Mouse (Mus musculus) midbrain, postnatal 0 days (tissue): ENCODE measurements around the gene Ikzf3. TPM values are rescaled to one million over a fixed set of nuclear protein-coding genes. Genes with fewer than 3 reads are reported as not detected.

ENCODE experiments used
- ATAC-seq: fragments of 200-750 bp; cut with Nextera tagmentation; 2 replicates; pipeline ENCODE4 v1.8.0; 2017; ENCODE audit warnings: moderate number of reproducible peaks, mild to moderate bottlenecking, moderate TSS enrichment, moderate library complexity; ENCODE audit not compliant: low FRiP score
- DNase-seq: peaks from one replicate; pipeline ENCODE4 v3.0.0-alpha.2; 2015; ENCODE audit warnings: low spot score
- H3K27ac ChIP-seq: fragments of 300-500 bp; sonication (generic); 2 replicates; pipeline ENCODE4 v1.5.1; 2014; ENCODE audit warnings: low read depth, mild to moderate bottlenecking, low read length, mixed read lengths
- H3K27me3 ChIP-seq: fragments of 300-500 bp; sonication (generic); 2 replicates; pipeline ENCODE4 v1.6.1; 2014; ENCODE audit warnings: low read length, control low read depth, mixed read lengths; ENCODE audit not compliant: insufficient read depth
- H3K36me3 ChIP-seq: fragments of 300-500 bp; sonication (generic); 2 replicates; pipeline ENCODE4 v1.6.1; 2014; ENCODE audit warnings: low read length, control low read depth, mixed read lengths; ENCODE audit not compliant: insufficient read depth
- H3K4me1 ChIP-seq: fragments of 300-500 bp; sonication (generic); 2 replicates; pipeline ENCODE4 v1.6.1; 2014; ENCODE audit warnings: mild to moderate bottlenecking, control low read depth, antibody characterized with exemption, low read length, mixed read lengths; ENCODE audit not compliant: insufficient read depth
- H3K4me2 ChIP-seq: fragments of 300-500 bp; sonication (generic); 2 replicates; pipeline ENCODE4 v1.6.1; 2014; ENCODE audit warnings: low read depth, mild to moderate bottlenecking, low read length, mixed read lengths; ENCODE audit not compliant: poor library complexity, severe bottlenecking
- H3K4me3 ChIP-seq: fragments of 300-500 bp; sonication (generic); 2 replicates; pipeline ENCODE4 v1.5.1; 2014; ENCODE audit warnings: low read depth, mild to moderate bottlenecking, low read length, moderate library complexity
- H3K9ac ChIP-seq: fragments of 300-500 bp; sonication (generic); replicated peaks from 2 replicates; pipeline ENCODE4 v1.6.1; 2014; ENCODE audit warnings: mild to moderate bottlenecking, low read length, moderate library complexity, mixed read lengths; ENCODE audit not compliant: poor library complexity, severe bottlenecking
- H3K9me3 ChIP-seq: fragments of 300-500 bp; sonication (generic); 2 replicates; pipeline ENCODE4 v1.6.1; 2016; ENCODE audit warnings: low read length, control low read depth
- CTCF ChIP-seq: IDR thresholded peaks from 2 replicates; pipeline ENCODE4 v1.5.1; 2016; ENCODE audit warnings: antibody characterized with exemption, mild to moderate bottlenecking
- WGBS: fragments of 180-500 bp; shearing (Covaris S2); extraction: QIAGEN DNeasy Blood & Tissue Kit; methylation state at CpG from one replicate; pipeline ENCODE4 v1.1.7; 2014; 5-methylcytosine and 5-hydroxymethylcytosine counted together
- polyA plus RNA-seq: library from polyadenylated mRNA; unstranded; fragments of >200 nt; fragmentation: Nextera tagmentation; extraction: Ambion mirVana; gene quantifications from 2 replicates; pipeline ENCODE4 v1.2.1, GENCODE M21; 2015
- total RNA-seq: library from RNA; depleted of rRNA; stranded (reverse); fragments of >200 nt; gene quantifications from 2 replicates; pipeline ENCODE4 v1.2.3, GENCODE M21; 2014

Gene Ikzf3
- total and polyA plus RNA-seq, 2 experiments from 2014 or later = 0.05 to 0.16 TPM

DNA sequence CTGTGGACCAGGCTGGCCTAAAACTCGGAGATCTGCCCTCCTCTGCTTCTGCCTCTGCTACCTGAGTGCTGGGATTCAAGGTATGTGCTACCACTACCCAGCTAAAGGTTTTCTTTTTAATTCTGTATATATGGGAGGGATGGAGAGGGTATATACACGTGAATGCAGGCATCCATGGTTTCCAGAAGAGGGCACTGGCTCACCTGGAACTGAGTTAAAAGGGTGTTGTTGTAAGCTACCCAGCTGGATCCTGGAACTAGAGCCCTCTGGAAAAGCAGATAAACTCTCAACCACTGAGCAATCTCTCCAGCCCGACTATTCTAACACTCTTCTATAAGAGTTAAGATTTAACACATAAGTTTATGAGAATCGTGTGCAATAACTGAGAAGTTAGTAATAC is 3.5 kb upstream of the Ikzf3 start:
- WGBS = 63% methylated on average over 4 of the region's 4 CpGs
- no peak for ATAC-seq
- H3K4me1 ChIP-seq = no peaks in the 10 kb centered on the region; the same call in 1 of the 2 replicates

GRCm38 (mm10) chr11:98547308-98547693 is 1.5 kb upstream of the Ikzf3 start:
- H3K4me1 ChIP-seq = no peaks in the 10 kb centered on the region; the same call in 1 of the 2 replicates
- no peak overlapping the region for H3K4me2 ChIP-seq
- WGBS = 61% methylated on average over 3 of the region's 3 CpGs
- no peak for ATAC-seq
- H3K36me3 ChIP-seq = no peaks in the 10 kb centered on the region
- no peak overlapping the region for H3K4me3 ChIP-seq
- no peak overlapping the region for H3K9ac ChIP-seq
- H3K27ac ChIP-seq = no peak overlapping the region
- no peak for TF ChIP-seq CTCF
- no peaks in the 10 kb centered on the region for H3K9me3 ChIP-seq
- no peak for DNase-seq
- peaks cover 49% of the 10 kb centered on the region for H3K27me3 ChIP-seq

More for the DNA sequence above, 3.5 kb upstream of the Ikzf3 start:
- Histone ChIP-seq H3K27me3 (peaks cover 40% of the 10 kb centered on the region), H3K36me3 (no peaks in the 10 kb centered on the region), H3K27ac (no peak overlapping the region), H3K4me3 (no peak overlapping the region), H3K4me2 (no peak overlapping the region), H3K9ac (no peak overlapping the region), H3K9me3 (no peaks in the 10 kb centered on the region)
- 0 out of 2 replicates have a peak, but pooled peaks have one; percentile 5 for TF ChIP-seq CTCF
- DNase-seq = no peak

GRCm38 (mm10) chr11:98546529-98547307 is 887 bp upstream of the Ikzf3 start:
- TF ChIP-seq CTCF = no peak
- Histone ChIP-seq H3K4me1 (no peaks in the 10 kb centered on the region; the same call in 1 of the 2 replicates), H3K27me3 (peaks cover 52% of the 10 kb centered on the region), H3K9ac (no peak overlapping the region), H3K4me3 (no peak overlapping the region), H3K9me3 (no peaks in the 10 kb centered on the region), H3K36me3 (no peaks in the 10 kb centered on the region), H3K4me2 (no peak overlapping the region), H3K27ac (no peak overlapping the region)
- no peak for DNase-seq
- ATAC-seq = no peak
- 47% methylated on average over 12 of the region's 12 CpGs for WGBS

DNA sequence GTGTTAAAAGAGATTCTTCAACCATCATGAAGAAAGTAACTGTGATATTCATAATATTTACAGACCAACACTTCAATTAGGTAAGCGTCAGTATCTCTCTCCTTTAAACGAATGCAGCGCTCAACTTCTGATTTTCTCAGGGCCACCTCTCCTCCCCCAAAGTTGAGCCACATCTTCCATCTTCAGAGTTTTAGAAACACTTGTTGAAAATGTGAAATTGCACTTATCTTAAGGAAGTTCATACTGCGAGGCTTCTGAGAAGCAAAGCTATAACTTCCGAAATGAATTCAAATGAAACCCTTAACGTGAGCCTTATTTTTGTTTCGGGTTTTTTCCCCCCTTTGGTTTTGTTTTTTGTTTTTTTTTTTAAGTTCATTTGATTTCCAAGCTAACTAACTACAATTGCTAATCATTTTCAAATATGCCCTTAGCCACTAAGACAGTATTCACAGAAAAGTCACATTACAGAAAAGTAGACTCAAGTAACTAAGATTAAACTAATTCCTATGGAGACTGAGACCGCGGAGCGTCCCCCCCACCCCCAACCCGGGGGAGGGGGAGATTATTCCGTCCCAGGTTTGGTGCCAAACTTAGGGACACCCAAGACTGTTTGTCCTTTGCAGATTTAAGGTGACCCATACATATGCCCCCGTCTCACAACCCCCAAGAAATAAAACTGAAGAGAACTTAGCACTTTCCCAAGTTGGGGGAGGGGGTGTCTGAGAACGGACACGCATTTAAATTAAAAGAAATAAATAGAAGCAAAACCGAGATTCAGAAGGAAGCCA is 747 bp downstream of the Ikzf3 start:
- no peak for TF ChIP-seq CTCF
- 0 out of 2 replicates have a peak, but pooled peaks cover 3% of the 10 kb centered on the region for H3K9me3 ChIP-seq
- H3K36me3 ChIP-seq = no peaks in the 10 kb centered on the region
- no peak for ATAC-seq
- no peak overlapping the region for H3K27ac ChIP-seq
- no peak for DNase-seq
- peak overlapping the region; percentile 44; the same call in 1 of the 2 replicates for H3K9ac ChIP-seq
- peak overlapping the region; percentile 96 for H3K4me2 ChIP-seq
- H3K27me3 ChIP-seq = peaks cover 51% of the 10 kb centered on the region
- no peaks in the 10 kb centered on the region for H3K4me1 ChIP-seq
- 4% methylated on average over 16 of the region's 16 CpGs for WGBS
- peak overlapping the region; percentile 48 for H3K4me3 ChIP-seq

DNA sequence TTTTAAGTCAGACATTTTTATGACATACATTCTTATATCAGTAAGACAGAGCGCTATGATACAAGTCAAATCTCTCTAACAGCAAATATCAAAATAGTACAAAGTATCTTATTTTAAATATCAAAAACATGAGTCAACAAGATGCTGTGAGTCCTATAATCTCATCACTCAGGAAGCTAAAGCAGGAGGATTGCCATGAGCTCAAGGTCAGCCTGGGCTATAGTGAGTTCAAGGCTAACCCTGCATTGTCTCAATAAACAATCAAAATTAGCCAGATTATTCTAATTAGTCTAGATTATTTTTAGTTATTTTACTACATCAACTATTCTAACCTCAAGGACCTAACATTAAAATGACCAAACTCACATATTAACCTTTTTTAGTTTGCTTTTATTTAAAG is 2.4 kb downstream of the Ikzf3 start:
- Histone ChIP-seq H3K9me3 (0 out of 2 replicates have a peak, but pooled peaks cover 5% of the 10 kb centered on the region), H3K9ac (no peak overlapping the region), H3K4me3 (no peak overlapping the region), H3K27me3 (peaks cover 39% of the 10 kb centered on the region), H3K36me3 (no peaks in the 10 kb centered on the region), H3K4me2 (no peak overlapping the region), H3K27ac (no peak overlapping the region), H3K4me1 (no peaks in the 10 kb centered on the region)
- WGBS = 81% methylated on average over 1 of the region's 1 CpGs
- no peak for TF ChIP-seq CTCF
- DNase-seq = no peak
- ATAC-seq = no peak

GRCm38 (mm10) chr11:98542553-98542952 is 3.3 kb downstream of the Ikzf3 start:
- Histone ChIP-seq H3K9ac (no peak overlapping the region), H3K9me3 (0 out of 2 replicates have a peak, but pooled peaks cover 5% of the 10 kb centered on the region), H3K27me3 (peaks cover 38% of the 10 kb centered on the region), H3K4me2 (no peak overlapping the region), H3K4me3 (no peak overlapping the region), H3K27ac (no peak overlapping the region), H3K36me3 (no peaks in the 10 kb centered on the region), H3K4me1 (no peaks in the 10 kb centered on the region)
- DNase-seq = no peak
- ATAC-seq = no peak
- 79% methylated on average over 8 of the region's 8 CpGs for WGBS
- TF ChIP-seq CTCF = no peak
